ENCODE assay signal across 8 mouse cellular contexts in the genomic region with DNA sequence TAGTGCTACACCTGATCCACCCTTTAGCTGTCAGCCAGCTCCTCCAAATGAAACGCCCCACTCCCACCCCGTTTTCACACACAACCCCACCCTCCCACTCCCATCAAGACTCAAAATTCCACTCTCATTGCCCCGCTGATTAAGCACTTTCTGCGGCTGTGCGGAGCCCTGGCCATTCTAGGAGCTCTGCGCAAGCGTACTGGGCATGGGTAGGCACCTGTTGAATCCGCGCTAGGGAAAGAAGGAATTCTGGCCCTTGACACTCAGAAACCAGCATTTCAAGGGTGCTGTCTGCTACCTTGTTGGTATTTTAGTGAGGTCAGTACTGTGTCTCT. TPM values are rescaled to one million over a fixed set of nuclear protein-coding genes. Genes with fewer than 3 reads are reported as not detected.
DNase-seq lines count a peak whose midpoint lies in the region; ATAC-seq and TF ChIP-seq lines count a peak whose summit lies in the region.

No protein-coding gene starts in this region.

- TF ChIP-seq POLR2A in cerebellum, adult 2 months (IDR thresholded peaks at IDR 0.05; ENCODE audit: borderline replicate concordance, insufficient read depth, low read length), result no peak
- TF ChIP-seq POLR2A in limb, embryonic 14.5 days (IDR thresholded peaks at IDR 0.05; ENCODE audit: borderline replicate concordance, extremely low read depth, insufficient read depth, insufficient read length), result no peak

- ATAC-seq in neural tube, embryonic 11.5 days (ENCODE audit: insufficient read depth, low FRiP score, low TSS enrichment), result no peak; the same call in 1 of the 2 replicates
- no peak for ATAC-seq in limb, embryonic 14.5 days (ENCODE audit: low FRiP score, low read depth)
- no peak for ATAC-seq in stomach, embryonic 14.5 days (ENCODE audit: insufficient number of reproducible peaks, insufficient read depth, low FRiP score, low read depth)

- TF ChIP-seq CTCF in cerebellum, adult 2 months (IDR thresholded peaks at IDR 0.05; ENCODE audit: borderline replicate concordance, insufficient read depth, low read depth, low read length), result no peak

- 1% methylated on average over 9 of the region's 9 CpGs for WGBS in cerebellum, adult 2 months
- WGBS in neural tube, embryonic 11.5 days, result 3% methylated on average over 9 of the region's 9 CpGs
- WGBS in limb, embryonic 14.5 days, result 2% methylated on average over 9 of the region's 9 CpGs
- 1% methylated on average over 9 of the region's 9 CpGs for WGBS in stomach, embryonic 14.5 days

- H3K4me1 ChIP-seq in cerebellum, adult 2 months (ENCODE audit: control insufficient read depth, insufficient read depth, low read length), result peaks cover 3% of the 10 kb centered on the region; the same call in 1 of the 2 replicates
- no peaks in the 10 kb centered on the region for H3K4me1 ChIP-seq in neural tube, embryonic 11.5 days (ENCODE audit: control insufficient read depth, insufficient read depth, low read length)
- no peaks in the 10 kb centered on the region for H3K4me1 ChIP-seq in limb, embryonic 14.5 days (ENCODE audit: control insufficient read depth, insufficient read depth, low read length)
- H3K4me1 ChIP-seq in stomach, embryonic 14.5 days (ENCODE audit: control insufficient read depth, insufficient read depth, low read length), result peaks cover 3% of the 10 kb centered on the region; the same call in 1 of the 2 replicates

- no peaks in the 10 kb centered on the region for H3K36me3 ChIP-seq in neural tube, embryonic 11.5 days (ENCODE audit: control insufficient read depth, insufficient read depth, low read length)
- no peaks in the 10 kb centered on the region for H3K36me3 ChIP-seq in limb, embryonic 14.5 days (ENCODE audit: control insufficient read depth, insufficient read depth, low read length)
- no peaks in the 10 kb centered on the region for H3K36me3 ChIP-seq in stomach, embryonic 14.5 days (ENCODE audit: control insufficient read depth, insufficient read depth, low read length)

- H3K9me3 ChIP-seq in neural tube, embryonic 11.5 days (ENCODE audit: control insufficient read depth, low read length), result no peaks in the 10 kb centered on the region
- no peaks in the 10 kb centered on the region for H3K9me3 ChIP-seq in limb, embryonic 14.5 days (ENCODE audit: control insufficient read depth, low read length)
- H3K9me3 ChIP-seq in stomach, embryonic 14.5 days (ENCODE audit: control insufficient read depth, low read depth, low read length), result no peaks in the 10 kb centered on the region

- H3K9ac ChIP-seq in neural tube, embryonic 11.5 days (ENCODE audit: low read length), result no peak overlapping the region
- no peak overlapping the region for H3K9ac ChIP-seq in limb, embryonic 14.5 days (ENCODE audit: low read depth, low read length, severe bottlenecking)
- H3K9ac ChIP-seq in stomach, embryonic 14.5 days (replicated peaks; ENCODE audit: low read depth, low read length), result no peak overlapping the region

- no peak overlapping the region for H3K27ac ChIP-seq in cerebellum, adult 2 months (ENCODE audit: insufficient read depth, low read length)
- no peak overlapping the region for H3K27ac ChIP-seq in neural tube, embryonic 11.5 days (ENCODE audit: low read depth, low read length)
- no peak overlapping the region for H3K27ac ChIP-seq in limb, embryonic 14.5 days (replicated peaks; ENCODE audit: low read depth, low read length)
- peak overlapping the region; percentile 4; the same call in 1 of the 2 replicates for H3K27ac ChIP-seq in stomach, embryonic 14.5 days (ENCODE audit: low read length)

- H3K4me2 ChIP-seq in neural tube, embryonic 11.5 days (ENCODE audit: low read depth), result peak overlapping the region; percentile 69
- peak overlapping the region; percentile 74 for H3K4me2 ChIP-seq in limb, embryonic 14.5 days (replicated peaks; ENCODE audit: low read depth, low read length, severe bottlenecking)
- peak overlapping the region; percentile 70 for H3K4me2 ChIP-seq in stomach, embryonic 14.5 days (replicated peaks; ENCODE audit: low read depth, low read length)

- H3K4me3 ChIP-seq in cerebellum, adult 2 months (replicated peaks; ENCODE audit: insufficient read depth, low read depth, low read length), result peak overlapping the region; percentile 81
- H3K4me3 ChIP-seq in neural tube, embryonic 11.5 days (ENCODE audit: low read depth, low read length), result peak overlapping the region; percentile 61
- peak overlapping the region; percentile 56 for H3K4me3 ChIP-seq in limb, embryonic 14.5 days (replicated peaks; ENCODE audit: low read length)
- peak overlapping the region; percentile 53 for H3K4me3 ChIP-seq in stomach, embryonic 14.5 days (ENCODE audit: low read depth, low read length)

- no peaks in the 10 kb centered on the region for H3K27me3 ChIP-seq in cerebellum, adult 2 months (ENCODE audit: control insufficient read depth, insufficient read depth, low read length)
- no peaks in the 10 kb centered on the region for H3K27me3 ChIP-seq in neural tube, embryonic 11.5 days (ENCODE audit: control insufficient read depth, insufficient read depth, low read length)
- H3K27me3 ChIP-seq in limb, embryonic 14.5 days (ENCODE audit: control insufficient read depth, insufficient read depth, low read length), result peaks cover 8% of the 10 kb centered on the region
- H3K27me3 ChIP-seq in stomach, embryonic 14.5 days (ENCODE audit: control insufficient read depth, insufficient read depth, low read length), result no peaks in the 10 kb centered on the region

- DNase-seq in cerebellum, adult 2 months, result no peak
- no peak for DNase-seq in cerebellum, postnatal 25 days
- DNase-seq in neural tube, embryonic 11.5 days (ENCODE audit: low spot score), result no peak
- no peak for DNase-seq in neural tube, embryonic 10.5 days (ENCODE audit: extremely low spot score, low spot score)
- no peak for DNase-seq in limb, embryonic 14.5 days (ENCODE audit: low spot score)
- DNase-seq in natural killer cell, adult 2 months (ENCODE audit: low spot score in 2 of 2), result no peak
- no peak for DNase-seq in left cerebral cortex, adult 9 months (ENCODE audit: low spot score in 2 of 2)

RNA-seq across cellular contexts. Expression of gene Svip, which starts 0.4 kb away (rescaled TPM):
- 47.1 and 51.8 TPM in 2 replicates for polyA plus RNA-seq in cerebellum, adult 2 months (2012; rRNA removed)
- polyA plus RNA-seq in neural tube, embryonic 11.5 days (2014; fragmentation: Nextera tagmentation; extraction: Ambion mirVana), result 19.1 and 19.9 TPM in 2 replicates
- polyA plus RNA-seq in limb, embryonic 14.5 days (2012; rRNA removed), result 2.9 and 3.3 TPM in 2 replicates
- 5.9 TPM in 2 replicates for polyA plus RNA-seq in limb, embryonic 14.5 days (2014; fragmentation: Nextera tagmentation; extraction: Ambion mirVana)
- polyA plus RNA-seq in stomach, embryonic 14.5 days (2014; fragmentation: Nextera tagmentation; extraction: Ambion mirVana), result 13.1 and 14.8 TPM in 2 replicates

RNA-seq across cellular contexts. Expression of gene 1700015G11Rik, which starts 9.3 kb away (rescaled TPM):
- not detected in 2 replicates for polyA plus RNA-seq in cerebellum, adult 2 months (2012; rRNA removed)
- polyA plus RNA-seq in neural tube, embryonic 11.5 days (2014; fragmentation: Nextera tagmentation; extraction: Ambion mirVana), result not detected in 2 replicates
- not detected in 2 replicates for polyA plus RNA-seq in limb, embryonic 14.5 days (2012; rRNA removed)
- not detected in 2 replicates for polyA plus RNA-seq in limb, embryonic 14.5 days (2014; fragmentation: Nextera tagmentation; extraction: Ambion mirVana)
- polyA plus RNA-seq in stomach, embryonic 14.5 days (2014; fragmentation: Nextera tagmentation; extraction: Ambion mirVana), result not detected in 2 replicates
